Mouse (Mus musculus): ENCODE data around the gene Tppp2. TPM values are rescaled to one million over a fixed set of nuclear protein-coding genes. Genes with fewer than 3 reads are reported as not detected.
A peak's percentile ranks its signal among the peaks of the same experiment; 100 is the strongest.
"Not testable (repeated sequence)": the region's sequence is repeated elsewhere in the genome, so short reads cannot be mapped to it uniquely, and the experiment has no call there.

Tppp2 gene
- polyA plus RNA-seq, 1 experiment from 2014 or later = not detected

GRCm38 (mm10) chr14:51921759-51922570, 3.7 kb downstream of the Tppp2 start:
- DNase-seq (peak; percentile 62), ATAC-seq (ENCODE audit: insufficient read depth) (peak; percentile 85)
- Histone ChIP-seq H3K9ac (no peak overlapping the region), H3K27me3 (ENCODE audit: insufficient read depth, low read length) (no peaks in the 10 kb centered on the region), H3K4me3 (ENCODE audit: low read depth, low read length) (no peak overlapping the region), H3K27ac (ENCODE audit: low read depth) (0 out of 2 replicates have a peak overlapping the region, but pooled peaks have one; percentile 47), H3K9me3 (ENCODE audit: low read depth, low read length) (no peaks in the 10 kb centered on the region), H3K4me2 (no peak overlapping the region), H3K4me1 (ENCODE audit: insufficient read depth) (peaks cover 11% of the 10 kb centered on the region), H3K36me3 (ENCODE audit: insufficient read depth) (no peaks in the 10 kb centered on the region)
- no peak for TF ChIP-seq CTCF (IDR thresholded peaks at IDR 0.05; ENCODE audit: low read depth)
- 61% methylated on average over 16 of the region's 16 CpGs for WGBS

- no peaks in the 10 kb centered on the region for H3K9me3 ChIP-seq (ENCODE audit: low read depth, low read length)
- H3K27ac ChIP-seq (ENCODE audit: low read depth) = 0 out of 2 replicates have a peak within 1 kb of the TSS, but pooled peaks have one; percentile 47
- no peak for TF ChIP-seq CTCF (IDR thresholded peaks at IDR 0.05; ENCODE audit: low read depth)
- H3K4me3 ChIP-seq (ENCODE audit: low read depth, low read length) = no peak within 1 kb of the TSS
- no peak within 1 kb of the TSS for H3K4me2 ChIP-seq
- H3K4me1 ChIP-seq (ENCODE audit: insufficient read depth) = peaks cover 11% of the 10 kb centered on the region
- WGBS = 86% methylated on average over 7 of the region's 7 CpGs
- H3K36me3 ChIP-seq (ENCODE audit: insufficient read depth) = no peaks in the 10 kb centered on the region
- ATAC-seq (ENCODE audit: insufficient read depth) (no peak), DNase-seq (no peak)
- no peaks in the 10 kb centered on the region for H3K27me3 ChIP-seq (ENCODE audit: insufficient read depth, low read length)
- no peak within 1 kb of the TSS for H3K9ac ChIP-seq
These were observed 4.3 kb downstream of the Tppp2 start, which contains the start of gene Rnase13 for GRCm38 (mm10) chr14:51922571-51922865. Gene Rnase13 (minus strand): TSS chr14:51922773.

GRCm38 (mm10) chr14:51922910-51923309, 4.7 kb downstream of the Tppp2 start:
- 84% methylated on average over 2 of the region's 2 CpGs for WGBS
- Histone ChIP-seq H3K27me3 (ENCODE audit: insufficient read depth, low read length) (no peaks in the 10 kb centered on the region), H3K4me2 (no peak overlapping the region), H3K27ac (ENCODE audit: low read depth) (no peak overlapping the region), H3K36me3 (ENCODE audit: insufficient read depth) (no peaks in the 10 kb centered on the region), H3K4me1 (ENCODE audit: insufficient read depth) (peaks cover 11% of the 10 kb centered on the region), H3K4me3 (ENCODE audit: low read depth, low read length) (no peak overlapping the region), H3K9ac (no peak overlapping the region), H3K9me3 (ENCODE audit: low read depth, low read length) (no peaks in the 10 kb centered on the region)
- DNase-seq = no peak
- 0 out of 2 replicates have a peak, but pooled peaks have one; percentile 10 for ATAC-seq (ENCODE audit: insufficient read depth)
- TF ChIP-seq CTCF (IDR thresholded peaks at IDR 0.05; ENCODE audit: low read depth) = no peak

GRCm38 (mm10) chr14:51923492-51923891, 5.3 kb downstream of the Tppp2 start:
- no peak overlapping the region for H3K27ac ChIP-seq (ENCODE audit: low read depth)
- H3K4me2 ChIP-seq = no peak overlapping the region
- H3K9ac ChIP-seq = no peak overlapping the region
- no peaks in the 10 kb centered on the region for H3K9me3 ChIP-seq (ENCODE audit: low read depth, low read length)
- DNase-seq (no peak), ATAC-seq (ENCODE audit: insufficient read depth) (no peak; the same call in 1 of the 2 replicates)
- H3K4me1 ChIP-seq (ENCODE audit: insufficient read depth) = peaks cover 11% of the 10 kb centered on the region
- TF ChIP-seq CTCF (IDR thresholded peaks at IDR 0.05; ENCODE audit: low read depth) = no peak
- WGBS = 60% methylated on average over 4 of the region's 4 CpGs
- H3K4me3 ChIP-seq (ENCODE audit: low read depth, low read length) = no peak overlapping the region
- H3K27me3 ChIP-seq (ENCODE audit: insufficient read depth, low read length) = no peaks in the 10 kb centered on the region
- no peaks in the 10 kb centered on the region for H3K36me3 ChIP-seq (ENCODE audit: insufficient read depth)

- not testable (repeated sequence) for ATAC-seq (ENCODE audit: insufficient read depth)
- WGBS = 94% methylated on average over 11 of the region's 11 CpGs
These were observed 8.7 kb downstream of the Tppp2 start for GRCm38 (mm10) chr14:51926930-51927329.

GRCm38 (mm10) chr14:51929309-51929943, 11.2 kb downstream of the Tppp2 start:
- DNase-seq = peak; percentile 59
- Histone ChIP-seq H3K27ac (ENCODE audit: low read depth) (peak overlapping the region; percentile 45; the same call in 1 of the 2 replicates), H3K4me3 (ENCODE audit: low read depth, low read length) (no peak overlapping the region), H3K4me1 (ENCODE audit: insufficient read depth) (0 out of 2 replicates have a peak, but pooled peaks cover 6% of the 10 kb centered on the region), H3K4me2 (no peak overlapping the region), H3K27me3 (ENCODE audit: insufficient read depth, low read length) (no peaks in the 10 kb centered on the region), H3K9me3 (ENCODE audit: low read depth, low read length) (no peaks in the 10 kb centered on the region), H3K36me3 (ENCODE audit: insufficient read depth) (no peaks in the 10 kb centered on the region), H3K9ac (no peak overlapping the region)
- ATAC-seq (ENCODE audit: insufficient read depth) = peak; percentile 58; the same call in 1 of the 2 replicates
- 60% methylated on average over 8 of the region's 8 CpGs for WGBS
- no peak for TF ChIP-seq CTCF (IDR thresholded peaks at IDR 0.05; ENCODE audit: low read depth)

More at GRCm38 (mm10) chr14:51926930-51927329, 8.7 kb downstream of the Tppp2 start:
- H3K27ac ChIP-seq (ENCODE audit: low read depth); H3K4me3 ChIP-seq (ENCODE audit: low read depth, low read length); H3K27me3 ChIP-seq (ENCODE audit: insufficient read depth, low read length); DNase-seq; H3K4me2 ChIP-seq; H3K9ac ChIP-seq; H3K9me3 ChIP-seq (ENCODE audit: low read depth, low read length); H3K36me3 ChIP-seq (ENCODE audit: insufficient read depth): not testable (repeated sequence)
- peaks cover 13% of the 10 kb centered on the region for H3K4me1 ChIP-seq (ENCODE audit: insufficient read depth)

GRCm38 (mm10) chr14:51929968-51930367, 11.7 kb downstream of the Tppp2 start:
- Histone ChIP-seq H3K4me3 (ENCODE audit: low read depth, low read length) (no peak overlapping the region), H3K9me3 (ENCODE audit: low read depth, low read length) (no peaks in the 10 kb centered on the region), H3K27me3 (ENCODE audit: insufficient read depth, low read length) (no peaks in the 10 kb centered on the region), H3K4me1 (ENCODE audit: insufficient read depth) (0 out of 2 replicates have a peak, but pooled peaks cover 6% of the 10 kb centered on the region), H3K27ac (ENCODE audit: low read depth) (no peak overlapping the region), H3K9ac (no peak overlapping the region), H3K36me3 (ENCODE audit: insufficient read depth) (no peaks in the 10 kb centered on the region), H3K4me2 (no peak overlapping the region)
- no peak for DNase-seq
- no peak for TF ChIP-seq CTCF (IDR thresholded peaks at IDR 0.05; ENCODE audit: low read depth)
- ATAC-seq (ENCODE audit: insufficient read depth) = no peak
- WGBS = 53% methylated on average over 9 of the region's 9 CpGs
